Mouse (Mus musculus) forebrain, embryonic 13.5 days (tissue): ENCODE measurements around the gene Tescl. TPM values are rescaled to one million over a fixed set of nuclear protein-coding genes. Genes with fewer than 3 reads are reported as not detected.

ENCODE experiments used
- ATAC-seq: fragments of 200-750 bp; cut with Nextera tagmentation; 2 replicates; pipeline ENCODE4 v1.8.0; 2017
- H3K27ac ChIP-seq: fragments of 300-500 bp; sonication (generic); 2 replicates; pipeline ENCODE4 v1.5.1; 2015; ENCODE audit warnings: inconsistent platforms, mild to moderate bottlenecking, moderate library complexity
- H3K27me3 ChIP-seq: fragments of 300-500 bp; sonication (generic); 2 replicates; pipeline ENCODE4 v1.6.1; 2015; ENCODE audit warnings: mild to moderate bottlenecking, inconsistent platforms
- H3K36me3 ChIP-seq: fragments of 300-500 bp; sonication (generic); 2 replicates; pipeline ENCODE4 v1.6.1; 2015; ENCODE audit warnings: mild to moderate bottlenecking, inconsistent platforms; ENCODE audit not compliant: poor library complexity, severe bottlenecking
- H3K4me1 ChIP-seq: fragments of 300-500 bp; sonication (generic); 2 replicates; pipeline ENCODE4 v1.6.1; 2015; ENCODE audit warnings: inconsistent platforms
- H3K4me2 ChIP-seq: fragments of 300-500 bp; sonication (generic); 2 replicates; pipeline ENCODE4 v1.6.1; 2015; ENCODE audit warnings: inconsistent platforms, mild to moderate bottlenecking, moderate library complexity
- H3K4me3 ChIP-seq: fragments of 300-500 bp; sonication (generic); 2 replicates; pipeline ENCODE4 v1.5.1; 2015; ENCODE audit warnings: mild to moderate bottlenecking, inconsistent platforms
- H3K9ac ChIP-seq: fragments of 300-500 bp; sonication (generic); 2 replicates; pipeline ENCODE4 v1.6.1; 2015; ENCODE audit warnings: mild to moderate bottlenecking, inconsistent platforms
- H3K9me3 ChIP-seq: fragments of 300-500 bp; sonication (generic); replicated peaks from 2 replicates; pipeline ENCODE4 v1.6.1; 2016; ENCODE audit warnings: inconsistent platforms
- WGBS: fragments of 180-500 bp; shearing (Covaris S2); methylation state at CpG from one replicate; pipeline ENCODE4 v1.1.7; 2015; 5-methylcytosine and 5-hydroxymethylcytosine counted together
- polyA plus RNA-seq: library from polyadenylated mRNA; unstranded; fragments of >200 nt; fragmentation: Nextera tagmentation; extraction: Ambion mirVana; gene quantifications from 2 replicates; pipeline ENCODE4 v1.2.1, GENCODE M21; 2015

Gene Tescl
- polyA plus RNA-seq, 1 experiment from 2014 or later, result not detected

- Histone ChIP-seq H3K4me2 (no peak overlapping the region), H3K9ac (no peak overlapping the region), H3K4me1 (peaks cover 11% of the 10 kb centered on the region), H3K27ac (no peak overlapping the region), H3K9me3 (no peaks in the 10 kb centered on the region), H3K27me3 (0 out of 2 replicates have a peak, but pooled peaks cover under 1% of the 10 kb centered on the region), H3K36me3 (no peaks in the 10 kb centered on the region), H3K4me3 (no peak overlapping the region)
- 81% methylated on average over 7 of the region's 7 CpGs for WGBS
- no peak for ATAC-seq
Measured at GRCm38 (mm10) chr7:24371012-24371808, 37.5 kb upstream of the Tescl start.

- Histone ChIP-seq H3K9me3 (no peaks in the 10 kb centered on the region), H3K4me3 (no peak within 1 kb of the TSS), H3K9ac (no peak within 1 kb of the TSS), H3K4me2 (no peak within 1 kb of the TSS), H3K36me3 (no peaks in the 10 kb centered on the region), H3K27me3 (no peaks in the 10 kb centered on the region), H3K4me1 (peaks cover 12% of the 10 kb centered on the region), H3K27ac (no peak within 1 kb of the TSS)
- no peak for ATAC-seq
- 46% methylated on average over 23 of the region's 23 CpGs for WGBS
Measured at GRCm38 (mm10) chr7:24369731-24370541, 36.2 kb upstream of the Tescl start, which contains the start of gene Kcnn4. Gene Kcnn4, plus strand, starts transcription at chr7:24370263.

- 91% methylated on average over 7 of the region's 7 CpGs for WGBS
- no peak overlapping the region for H3K9ac ChIP-seq
- H3K4me1 ChIP-seq, result peaks cover 11% of the 10 kb centered on the region
- ATAC-seq, result no peak
- H3K36me3 ChIP-seq, result no peaks in the 10 kb centered on the region
- no peak overlapping the region for H3K4me2 ChIP-seq
- no peak overlapping the region for H3K4me3 ChIP-seq
- H3K9me3 ChIP-seq, result no peaks in the 10 kb centered on the region
- no peak overlapping the region for H3K27ac ChIP-seq
- 0 out of 2 replicates have a peak, but pooled peaks cover 2% of the 10 kb centered on the region for H3K27me3 ChIP-seq
Measured at GRCm38 (mm10) chr7:24368946-24369345, 35.2 kb upstream of the Tescl start.

DNA sequence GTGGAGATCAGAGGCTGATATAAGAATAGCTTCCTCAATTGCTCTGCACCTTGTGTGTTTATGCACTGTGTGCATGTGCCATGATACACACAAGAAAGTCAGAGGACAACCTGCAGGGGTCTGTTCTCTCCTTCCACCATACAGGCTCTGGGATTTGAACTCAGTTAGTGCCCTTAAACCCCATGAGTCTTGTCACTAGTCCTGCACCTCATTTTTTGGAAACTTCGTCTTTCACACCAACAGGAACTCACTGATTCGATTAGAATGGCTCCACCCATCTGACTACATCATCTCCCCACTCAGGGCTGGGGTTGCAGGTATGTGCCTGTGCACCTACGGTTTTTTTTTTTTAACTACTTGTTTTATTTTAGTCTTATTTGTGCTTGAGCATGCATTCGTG lies 34.5 kb upstream of the Tescl start:
- no peak overlapping the region for H3K4me3 ChIP-seq
- H3K9ac ChIP-seq, result no peak overlapping the region
- H3K4me1 ChIP-seq, result peaks cover 4% of the 10 kb centered on the region
- WGBS, result 66% methylated on average over 4 of the region's 4 CpGs
- no peak overlapping the region for H3K4me2 ChIP-seq
- no peaks in the 10 kb centered on the region for H3K9me3 ChIP-seq
- H3K27ac ChIP-seq, result no peak overlapping the region
- ATAC-seq, result no peak
- no peaks in the 10 kb centered on the region for H3K36me3 ChIP-seq
- 0 out of 2 replicates have a peak, but pooled peaks cover 2% of the 10 kb centered on the region for H3K27me3 ChIP-seq

DNA sequence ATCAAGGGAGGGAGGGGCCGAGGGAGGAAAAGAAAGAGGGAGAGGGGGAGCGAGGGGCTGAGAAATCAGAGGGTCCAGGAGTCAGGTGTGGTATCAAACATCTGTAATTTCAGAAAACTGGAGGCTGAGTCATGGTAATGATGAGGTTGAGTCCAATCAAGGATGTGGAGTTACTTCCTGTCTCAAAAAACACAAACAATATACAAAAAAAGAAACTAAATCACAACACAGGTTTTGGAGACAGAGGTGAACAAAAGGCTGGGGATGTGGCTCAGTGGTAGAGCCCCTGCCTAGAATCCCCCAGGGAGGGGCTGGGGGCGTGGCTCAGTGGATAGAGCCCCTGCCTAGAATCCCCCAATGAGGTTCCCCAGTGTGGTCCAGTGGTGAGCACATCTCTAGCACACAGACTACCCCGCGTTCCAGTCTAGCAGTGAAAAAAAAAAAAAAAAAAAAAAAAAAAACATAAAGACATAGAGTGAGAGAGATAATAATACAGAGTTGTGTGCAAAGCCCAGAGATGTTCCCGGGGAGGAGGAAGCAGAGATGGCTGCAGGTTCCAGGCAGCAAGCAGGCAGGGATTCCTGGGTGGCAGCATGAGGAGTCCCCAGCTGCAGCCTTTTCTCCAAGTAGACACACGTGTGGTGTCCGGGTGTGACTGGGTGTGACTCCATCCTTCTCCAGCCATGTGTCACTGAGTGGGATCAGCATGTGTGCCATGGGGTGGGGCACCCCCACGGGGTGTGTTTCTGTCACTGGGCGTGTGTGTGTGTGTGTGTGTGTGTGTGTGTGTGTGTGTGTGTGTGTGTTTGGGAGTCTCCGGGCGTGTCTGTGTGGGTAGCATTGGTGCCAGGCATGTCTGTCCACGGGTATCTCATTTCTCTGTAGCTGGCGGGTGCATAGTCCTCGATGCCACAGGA lies 33.2 kb upstream of the Tescl start:
- Histone ChIP-seq H3K4me1 (0 out of 2 replicates have a peak, but pooled peaks cover 2% of the 10 kb centered on the region), H3K27me3 (0 out of 2 replicates have a peak, but pooled peaks cover 2% of the 10 kb centered on the region), H3K36me3 (no peaks in the 10 kb centered on the region), H3K4me3 (no peak overlapping the region), H3K27ac (no peak overlapping the region), H3K4me2 (no peak overlapping the region), H3K9me3 (no peaks in the 10 kb centered on the region), H3K9ac (no peak overlapping the region)
- 83% methylated on average over 13 of the region's 15 CpGs for WGBS
- no peak for ATAC-seq

DNA sequence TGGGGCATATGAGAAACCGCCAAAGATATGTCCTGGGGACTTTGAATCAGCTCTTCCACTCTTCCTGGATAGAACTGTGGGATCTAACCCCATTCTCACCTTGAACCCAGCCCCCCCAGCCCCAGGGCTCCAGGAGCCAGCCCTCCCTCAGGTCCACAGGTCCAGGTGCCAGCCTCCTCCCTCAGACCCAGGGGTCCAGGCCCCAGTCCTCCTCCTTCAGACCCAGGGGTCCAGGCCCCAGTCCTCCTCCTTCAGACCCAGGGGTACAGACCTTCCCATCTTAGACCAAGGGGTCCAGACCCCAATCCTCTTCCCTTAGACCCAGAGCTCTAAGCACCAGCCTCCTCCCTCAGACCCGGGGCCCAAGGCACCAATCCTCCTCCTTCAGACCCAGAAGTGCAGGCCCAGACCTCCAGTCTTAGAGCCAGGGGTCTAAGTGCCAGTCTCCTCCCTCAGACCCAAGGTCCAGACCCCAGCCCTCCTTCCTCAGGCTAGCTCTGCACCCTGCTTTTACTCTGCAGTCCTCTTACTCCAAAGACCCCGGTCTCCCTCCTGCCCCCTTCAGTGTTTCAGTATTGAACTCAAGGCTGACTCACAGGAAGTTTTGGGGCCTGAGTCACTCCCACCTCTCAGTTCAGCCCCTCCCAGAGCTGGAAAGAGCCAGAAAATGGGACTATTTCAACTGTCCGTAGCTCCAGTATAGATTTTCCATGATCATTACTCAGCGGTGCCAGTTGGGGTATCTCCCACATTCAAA lies 31.7 kb upstream of the Tescl start:
- H3K4me2 ChIP-seq, result no peak overlapping the region
- peak; percentile 48; the same call in 1 of the 2 replicates for ATAC-seq
- no peak overlapping the region for H3K27ac ChIP-seq
- no peak overlapping the region for H3K4me3 ChIP-seq
- 82% methylated on average over 5 of the region's 5 CpGs for WGBS
- H3K4me1 ChIP-seq, result 0 out of 2 replicates have a peak, but pooled peaks cover 2% of the 10 kb centered on the region
- 0 out of 2 replicates have a peak, but pooled peaks cover 4% of the 10 kb centered on the region for H3K9me3 ChIP-seq
- 0 out of 2 replicates have a peak, but pooled peaks cover 5% of the 10 kb centered on the region for H3K27me3 ChIP-seq
- H3K9ac ChIP-seq, result no peak overlapping the region
- no peaks in the 10 kb centered on the region for H3K36me3 ChIP-seq

DNA sequence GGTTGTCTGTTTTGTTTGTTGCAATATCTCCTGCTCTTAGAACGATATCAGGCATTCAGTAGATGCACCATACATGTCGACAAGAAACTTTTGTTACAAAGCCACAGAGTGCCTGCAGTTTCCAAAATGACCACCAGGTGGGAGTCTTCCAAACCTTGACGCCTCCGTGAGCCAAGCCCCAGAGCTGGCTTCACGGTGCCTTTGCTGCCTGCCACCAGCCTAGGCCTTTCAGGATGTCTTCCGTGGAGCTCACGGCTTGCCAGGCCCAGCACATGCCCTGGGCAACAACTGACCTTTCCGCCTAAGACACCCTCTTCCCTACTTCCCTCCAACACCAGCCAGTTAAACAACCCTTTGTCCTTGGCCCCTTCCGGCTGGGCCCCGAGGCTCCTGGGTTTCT lies 31.1 kb upstream of the Tescl start:
- WGBS, result 24% methylated on average over 10 of the region's 10 CpGs
- H3K9ac ChIP-seq, result no peak overlapping the region
- peak; percentile 80 for ATAC-seq

DNA sequence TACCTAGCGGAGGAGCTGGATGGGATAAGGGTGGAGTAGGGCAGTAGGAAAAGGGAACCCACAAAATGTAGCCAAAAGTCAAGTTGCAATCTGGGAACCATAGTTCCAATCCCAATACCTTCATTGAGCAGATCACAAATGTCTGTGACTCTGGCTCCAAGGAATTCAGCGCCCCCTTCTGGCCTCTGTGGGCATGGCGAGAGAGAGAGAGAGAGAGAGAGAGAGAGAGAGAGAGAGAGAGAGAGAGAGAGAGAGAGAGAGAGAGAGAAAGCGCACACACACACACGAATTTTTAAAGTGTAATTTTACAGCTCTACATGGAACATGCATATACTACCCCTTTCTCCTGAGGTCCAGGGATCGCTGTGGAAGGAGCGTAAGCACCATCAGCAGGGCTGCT lies 29.5 kb upstream of the Tescl start:
- H3K9me3 ChIP-seq, result 0 out of 2 replicates have a peak, but pooled peaks cover 4% of the 10 kb centered on the region
- ATAC-seq, result no peak
- no peak overlapping the region for H3K9ac ChIP-seq
- 25% methylated on average over 7 of the region's 7 CpGs for WGBS
- no peak overlapping the region for H3K4me2 ChIP-seq
- H3K27ac ChIP-seq, result no peak overlapping the region
- 0 out of 2 replicates have a peak, but pooled peaks cover 5% of the 10 kb centered on the region for H3K27me3 ChIP-seq
- no peaks in the 10 kb centered on the region for H3K36me3 ChIP-seq
- 0 out of 2 replicates have a peak, but pooled peaks cover 2% of the 10 kb centered on the region for H3K4me1 ChIP-seq
- H3K4me3 ChIP-seq, result no peak overlapping the region

More for the DNA sequence above, 31.1 kb upstream of the Tescl start:
- Histone ChIP-seq H3K27ac (no peak overlapping the region), H3K27me3 (0 out of 2 replicates have a peak, but pooled peaks cover 5% of the 10 kb centered on the region), H3K4me3 (no peak overlapping the region), H3K36me3 (no peaks in the 10 kb centered on the region), H3K4me1 (0 out of 2 replicates have a peak, but pooled peaks cover 2% of the 10 kb centered on the region), H3K9me3 (0 out of 2 replicates have a peak, but pooled peaks cover 4% of the 10 kb centered on the region), H3K4me2 (no peak overlapping the region)

- Histone ChIP-seq H3K4me2 (no peak overlapping the region), H3K9me3 (peaks cover 4% of the 10 kb centered on the region; the same call in 1 of the 2 replicates), H3K36me3 (no peaks in the 10 kb centered on the region), H3K4me3 (no peak overlapping the region), H3K27me3 (0 out of 2 replicates have a peak, but pooled peaks cover 5% of the 10 kb centered on the region), H3K27ac (no peak overlapping the region), H3K9ac (no peak overlapping the region), H3K4me1 (0 out of 2 replicates have a peak, but pooled peaks cover 2% of the 10 kb centered on the region)
- ATAC-seq, result no peak
- 70% methylated on average over 4 of the region's 4 CpGs for WGBS
Measured at GRCm38 (mm10) chr7:24361001-24361400, 27.3 kb upstream of the Tescl start.

GRCm38 (mm10) chr7:24359269-24359668 lies 25.5 kb upstream of the Tescl start:
- H3K27me3 ChIP-seq, result 0 out of 2 replicates have a peak, but pooled peaks cover 5% of the 10 kb centered on the region
- no peak overlapping the region for H3K27ac ChIP-seq
- H3K9ac ChIP-seq, result no peak overlapping the region
- 25% methylated on average over 9 of the region's 9 CpGs for WGBS
- no peaks in the 10 kb centered on the region for H3K4me1 ChIP-seq
- H3K36me3 ChIP-seq, result no peaks in the 10 kb centered on the region
- H3K4me2 ChIP-seq, result no peak overlapping the region
- H3K4me3 ChIP-seq, result no peak overlapping the region
- no peak for ATAC-seq
- peaks cover 4% of the 10 kb centered on the region; the same call in 1 of the 2 replicates for H3K9me3 ChIP-seq
